Mouse (Mus musculus) Patski (cell line): ENCODE data around the gene Hamp. TPM values are rescaled to one million over a fixed set of nuclear protein-coding genes. Genes with fewer than 3 reads are reported as not detected.

Source experiments
- ATAC-seq: fragments of 100-300 bp; one replicate; pipeline ENCODE4 v1.8.0; 2021
- CTCF ChIA-PET: fragments of 350-600 bp; sonication (Branson Sonifier 250); formaldehyde crosslinking; loops from one replicate; lab custom pipeline; 2022; ENCODE audit warnings: inconsistent platforms; lab: Charles Lee
- POLR2A ChIA-PET: fragments of 350-600 bp; sonication (Branson Sonifier 250); formaldehyde crosslinking; loops from one replicate; lab custom pipeline; 2022; ENCODE audit warnings: antibody characterized with exemption, inconsistent platforms; lab: Charles Lee
- DNase-seq: peaks from one replicate; pipeline ENCODE4 v3.0.0-alpha.2; 2011; ENCODE audit warnings: low read depth, low spot score
- H3K27me3 ChIP-seq: fragments of 371-371 bp; one replicate; pipeline ENCODE4 v1.5.1; 2021
- CTCF ChIP-seq: fragments of 100-300 bp; IDR thresholded peaks from one replicate; pipeline ENCODE4 v1.5.1; 2021
- in situ Hi-C: fragments of 300-500 bp; cut with MboI; formaldehyde crosslinking; loops from 3 replicates; pipeline ENCODE4 v1.11.1; 2018; ENCODE audit warnings: low pct_unique_long_range_greater_than_20kb, mixed read lengths
- polyA plus RNA-seq: library from polyadenylated mRNA; unstranded; gene quantifications from one replicate; pipeline ENCODE4 v1.2.3, GENCODE M21; 2021

Hamp gene
- polyA plus RNA-seq, result not detected

DNA sequence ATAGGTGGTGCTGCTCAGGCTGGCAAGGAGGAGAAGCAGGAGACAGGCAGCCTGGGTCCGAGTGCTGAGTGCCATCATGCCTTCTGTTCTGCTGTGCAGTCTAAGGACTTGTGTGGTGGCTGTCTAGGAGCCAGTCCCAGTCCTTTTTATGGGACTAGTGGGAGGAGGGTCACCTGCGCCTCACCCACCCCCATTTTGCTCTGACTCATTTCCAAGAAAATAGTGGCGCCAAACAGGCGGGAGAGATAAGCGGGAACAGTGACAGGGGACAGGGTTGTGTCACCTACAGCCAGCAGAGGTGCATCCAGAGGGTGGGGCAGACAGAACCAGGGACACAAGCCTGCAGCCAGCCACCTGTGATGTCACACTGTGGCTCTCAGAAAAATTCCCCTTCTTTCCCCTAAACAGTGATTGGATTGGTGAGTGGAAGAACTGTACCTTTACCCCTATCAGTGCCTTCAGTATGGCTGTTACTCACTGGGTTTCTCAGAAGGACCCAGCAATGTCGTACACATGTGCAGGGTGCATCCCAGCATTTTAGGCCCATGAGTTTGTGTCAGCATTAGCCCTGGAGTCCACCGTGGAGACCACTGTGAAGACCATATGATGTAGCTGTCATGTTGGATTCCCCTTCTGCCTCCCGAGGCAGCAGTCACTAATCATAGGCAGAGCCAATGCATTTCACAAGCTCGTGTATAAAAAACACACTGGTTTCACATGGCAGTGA lies at the start of gene Hamp:
Gene Hamp (minus strand): TSS at position 124 of the 727 bp plus-strand sequence.
- ATAC-seq, result no peak
- POLR2A ChIA-PET, result interaction anchor here (0.9 kb wide), 1 partner anchor 20 kb away, joined by 4 read pairs; the partner anchor contains the start of gene Hamp2
- DNase-seq, result no peak
- TF ChIP-seq CTCF, result no peak
- in situ Hi-C loops, result no loop called here
- CTCF ChIA-PET, result no interaction called here
- no peaks in the 10 kb centered on the region for H3K27me3 ChIP-seq

DNA sequence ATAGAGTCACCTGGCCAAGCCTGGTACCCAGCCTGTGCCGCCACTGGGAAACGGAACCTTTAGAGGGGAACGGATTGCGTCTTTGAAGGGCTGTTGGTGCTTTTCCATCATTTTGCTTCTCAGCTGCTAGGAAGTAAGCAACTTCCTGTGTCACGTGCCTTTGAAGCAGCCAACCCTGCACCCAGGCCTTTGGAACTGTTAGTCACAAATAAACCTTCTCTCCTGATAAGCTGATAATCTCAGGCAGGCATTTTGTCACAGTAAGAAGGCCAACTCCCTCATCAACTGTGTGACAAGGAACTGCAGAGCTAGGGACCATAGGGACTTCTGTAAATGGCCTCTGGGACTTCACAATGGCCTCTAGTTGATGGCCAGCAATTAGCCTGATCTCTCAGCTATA lies 48.3 kb upstream of the Hamp start:
- DNase-seq (no peak), ATAC-seq (no peak)
- CTCF ChIA-PET, result interaction anchor here (1.2 kb wide), 1 partner anchor 18 kb away, joined by 3 read pairs; the partner anchor contains the start of gene Fam187b
- H3K27me3 ChIP-seq, result no peaks in the 10 kb centered on the region
- no peak for TF ChIP-seq CTCF
- in situ Hi-C loops, result no loop called here
- POLR2A ChIA-PET, result no interaction called here

DNA sequence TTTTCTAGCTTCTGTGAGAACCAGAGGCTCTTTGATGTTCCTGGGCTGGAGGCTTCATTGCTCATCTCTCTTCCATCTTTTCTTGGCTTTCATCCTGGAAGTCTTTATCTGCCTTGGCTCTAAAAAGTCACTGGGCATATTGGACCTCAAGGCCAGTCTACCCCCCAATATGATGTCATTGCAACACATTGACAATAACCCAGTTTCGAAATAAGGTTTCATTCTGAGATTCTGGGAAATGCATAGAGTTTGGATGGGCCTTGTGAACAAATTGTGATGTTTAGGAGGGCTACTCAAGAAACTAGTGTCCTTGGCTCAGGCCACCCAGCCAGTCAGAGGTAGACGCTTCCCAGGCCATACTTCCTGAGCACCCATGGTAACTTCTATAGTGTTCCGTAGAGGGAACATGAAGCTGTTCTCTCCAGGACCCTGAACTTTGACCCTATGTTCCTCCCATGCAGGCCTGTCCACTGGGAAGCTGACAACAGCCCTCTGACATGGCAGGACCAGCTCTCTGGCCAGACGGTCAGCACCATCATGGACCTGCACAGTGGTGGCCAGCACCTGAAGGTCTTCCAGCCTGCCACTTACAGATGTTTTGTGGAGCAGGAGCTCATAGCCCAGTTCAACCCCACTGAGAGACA lies 44.8 kb upstream of the Hamp start:
- H3K27me3 ChIP-seq, result no peaks in the 10 kb centered on the region
- TF ChIP-seq CTCF, result no peak
- DNase-seq, result no peak
- in situ Hi-C loops, result no loop called here
- ATAC-seq, result no peak
- POLR2A ChIA-PET, result interaction anchor here (0.6 kb wide), 1 partner anchor 11 kb away, joined by 3 read pairs; no protein-coding TSS in a partner anchor
- CTCF ChIA-PET, result no interaction called here

DNA sequence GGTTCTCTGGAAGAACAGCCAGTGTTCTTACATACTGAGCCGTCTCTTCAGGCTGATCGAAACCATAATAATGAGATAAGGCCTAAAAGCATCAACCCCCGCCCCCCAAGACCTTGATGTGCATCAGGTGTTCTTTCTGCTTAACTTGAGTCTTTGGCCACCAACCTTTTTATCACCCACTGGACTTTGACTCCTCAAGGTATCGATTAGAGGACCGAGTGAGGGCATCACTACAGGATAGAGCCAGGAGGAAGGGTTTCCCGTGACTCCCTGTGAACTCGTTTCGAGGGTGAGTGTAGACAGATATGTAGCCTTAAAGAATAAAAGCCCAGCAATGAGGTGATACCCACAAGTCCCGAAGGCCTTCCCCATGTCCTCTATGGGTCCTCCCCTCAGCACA lies 41.5 kb upstream of the Hamp start:
- ATAC-seq (no peak), DNase-seq (no peak)
- ChIA-PET POLR2A (no interaction called here), CTCF (no interaction called here)
- no peak for TF ChIP-seq CTCF
- in situ Hi-C loops, result no loop called here
- no peaks in the 10 kb centered on the region for H3K27me3 ChIP-seq

DNA sequence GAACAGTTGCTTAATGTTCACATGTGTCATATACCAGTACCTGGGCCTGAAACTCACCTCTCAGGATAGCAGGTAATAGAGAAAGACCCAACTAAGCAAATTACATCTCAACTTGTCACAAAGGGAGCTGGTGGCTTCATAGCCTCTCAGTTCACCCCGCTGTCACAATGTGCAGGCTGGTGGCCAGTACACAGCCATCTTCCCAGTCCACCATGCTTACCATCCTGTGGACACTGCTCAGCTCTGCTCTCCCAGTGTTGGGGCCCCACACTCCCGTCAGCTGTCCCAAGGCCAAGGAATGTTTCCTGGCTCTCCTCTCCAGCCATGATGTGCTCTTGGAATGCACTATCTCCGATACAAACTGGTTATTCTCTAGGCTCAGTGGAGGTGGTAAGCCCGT lies 37.9 kb upstream of the Hamp start:
- ATAC-seq (no peak), DNase-seq (no peak)
- no peak for TF ChIP-seq CTCF
- CTCF ChIA-PET, result no interaction called here
- POLR2A ChIA-PET, result no interaction called here
- in situ Hi-C loops, result no loop called here
- H3K27me3 ChIP-seq, result no peaks in the 10 kb centered on the region

DNA sequence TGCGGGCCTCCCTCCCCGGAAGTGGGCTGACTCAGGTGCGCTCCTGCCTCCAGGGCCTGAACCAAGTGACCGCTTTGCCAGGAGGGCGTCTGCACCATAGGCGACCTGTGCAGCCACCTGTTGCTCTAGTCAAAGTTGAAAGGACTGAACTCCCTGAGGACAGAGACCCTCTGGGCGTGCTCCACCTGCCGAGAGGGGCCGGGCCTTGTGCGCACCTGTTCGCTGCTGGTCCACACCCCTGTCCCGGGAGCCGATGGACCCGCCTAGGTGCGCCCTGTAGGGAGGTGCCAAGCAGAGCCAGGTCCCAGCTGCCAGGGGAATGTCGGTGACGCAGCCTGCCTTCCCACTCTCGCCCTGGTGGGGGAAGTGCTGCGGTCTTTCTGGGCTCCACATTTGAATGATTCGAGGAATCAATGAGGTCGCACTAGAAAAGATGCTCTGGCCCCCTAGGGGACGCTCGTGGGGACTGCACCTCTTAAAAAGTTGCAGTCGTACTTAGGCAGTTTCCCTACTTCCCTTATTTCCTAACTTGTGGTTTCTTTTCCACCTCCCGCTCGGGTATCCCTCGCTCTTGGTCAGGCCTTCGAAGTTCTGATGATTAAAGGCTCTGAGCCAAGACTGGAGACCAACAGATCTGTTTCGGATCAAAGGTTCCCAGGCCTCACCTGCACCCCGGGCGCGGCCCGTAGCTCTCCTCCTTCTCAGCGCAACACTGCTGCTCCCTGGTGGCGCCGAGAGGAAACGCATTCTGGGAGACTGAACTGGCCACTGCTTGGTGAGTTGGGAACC lies 29.9 kb upstream of the Hamp start, which contains the start of gene Fam187b:
Gene Fam187b (plus strand): TSS at position 290 of the 789 bp plus-strand sequence.
- DNase-seq, result peak; percentile 63
- ChIA-PET CTCF (interaction anchor here (0.6 to 1.6 kb wide), 6 partner anchors 8 to 100 kb away, joined by 3 to 7 read pairs (median 3); no protein-coding TSS in a partner anchor), POLR2A (interaction anchor here (0.7 kb wide), 1 partner anchor 17 kb away, joined by 3 read pairs; the partner anchor contains the start of gene Usf2)
- H3K27me3 ChIP-seq, result no peaks in the 10 kb centered on the region
- in situ Hi-C loops, result no loop called here
- TF ChIP-seq CTCF, result peak; percentile 98
- peak; percentile 90 for ATAC-seq

DNA sequence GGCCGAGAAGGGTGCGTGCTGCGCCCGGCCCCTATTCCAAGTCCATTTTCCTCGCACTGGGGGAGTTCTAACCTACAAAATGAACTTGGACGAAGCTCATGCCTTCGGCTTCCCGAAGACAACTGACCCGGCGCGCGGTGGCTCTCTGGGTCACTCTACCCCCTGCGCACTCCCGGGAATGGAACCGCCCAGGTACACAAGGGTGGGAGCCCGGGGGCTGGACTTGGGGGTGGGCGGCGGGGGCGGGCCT lies 29.3 kb upstream of the Hamp start, which contains the start of gene Lsr:
Gene Lsr (minus strand): TSS at position 214 of the 250 bp plus-strand sequence.
- CTCF ChIA-PET, result interaction anchor here (1.4 to 1.6 kb wide), 3 partner anchors 8 to 100 kb away, joined by 3 to 7 read pairs (median 5); no protein-coding TSS in a partner anchor
- no peak for TF ChIP-seq CTCF
- no peaks in the 10 kb centered on the region for H3K27me3 ChIP-seq
- DNase-seq, result no peak
- no peak for ATAC-seq
- POLR2A ChIA-PET, result interaction anchor here (0.7 kb wide), 1 partner anchor 16 kb away, joined by 3 read pairs; the partner anchor contains the start of gene Usf2
- in situ Hi-C loops, result no loop called here

DNA sequence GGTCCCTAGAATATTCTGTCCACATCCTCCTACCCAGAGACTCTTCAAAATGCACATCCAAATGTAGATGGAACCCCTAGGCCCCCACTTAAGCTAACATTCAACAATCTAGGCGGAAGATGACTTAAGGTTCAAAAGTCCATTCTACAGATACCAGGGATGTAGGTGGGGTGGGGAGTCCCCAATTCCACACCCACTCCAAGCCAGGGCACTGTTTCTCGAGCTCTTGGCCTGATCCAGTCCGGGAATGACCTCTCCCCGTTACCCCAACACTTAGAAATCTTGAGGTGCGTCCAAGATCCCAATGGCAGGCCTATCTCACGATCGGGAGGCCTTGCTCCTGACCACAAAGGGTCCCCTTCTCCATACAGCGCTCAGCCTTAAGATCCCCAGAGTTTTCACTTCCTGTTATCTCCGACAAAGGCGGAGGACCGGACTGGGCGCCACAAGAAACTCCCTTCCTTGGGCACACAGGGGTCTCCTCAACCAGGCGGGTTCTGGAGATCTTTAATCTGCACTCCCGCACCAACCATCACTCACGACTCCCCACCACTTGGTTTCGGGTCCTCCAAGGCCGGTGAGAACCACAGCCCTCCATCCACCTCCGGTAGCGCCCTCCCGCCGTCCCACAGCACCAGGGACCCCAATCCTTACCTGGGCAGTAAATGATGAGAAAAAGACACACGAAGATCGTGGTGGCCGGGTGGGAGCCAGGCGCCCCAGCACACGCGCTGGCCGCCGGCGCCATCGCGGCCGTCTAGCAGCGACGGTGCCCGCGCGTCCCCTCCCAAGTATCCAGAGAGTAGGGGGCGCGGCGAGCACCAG lies 28.8 kb upstream of the Hamp start:
- in situ Hi-C loops, result no loop called here
- no peak for TF ChIP-seq CTCF
- ATAC-seq, result no peak
- ChIA-PET CTCF (interaction anchor here (1.4 kb wide), 1 partner anchor 11 kb away, joined by 3 read pairs; no protein-coding TSS in a partner anchor), POLR2A (interaction anchor here (0.7 kb wide), 1 partner anchor 16 kb away, joined by 3 read pairs; the partner anchor contains the start of gene Usf2)
- no peak for DNase-seq
- H3K27me3 ChIP-seq, result no peaks in the 10 kb centered on the region

DNA sequence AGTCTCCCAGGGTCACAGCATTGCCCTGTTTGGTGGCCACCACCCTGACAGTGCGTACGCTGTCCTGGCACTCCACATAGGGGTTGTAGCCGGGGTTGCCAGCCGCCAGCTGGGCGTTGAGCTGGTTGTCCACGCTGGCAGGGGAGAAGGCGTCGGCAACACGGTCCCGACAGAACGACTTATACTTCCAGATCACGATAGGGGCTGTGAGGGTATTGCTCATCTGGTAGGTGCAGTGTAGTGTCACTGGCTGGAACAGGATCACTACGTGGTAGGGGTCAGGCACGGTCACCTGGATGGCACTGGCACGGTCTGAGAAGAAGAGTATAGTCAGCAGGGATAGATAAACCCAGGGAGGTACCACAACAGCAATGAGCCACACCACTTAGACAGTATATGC lies 28.1 kb upstream of the Hamp start:
- no peak for DNase-seq
- ATAC-seq, result no peak
- H3K27me3 ChIP-seq, result no peaks in the 10 kb centered on the region
- ChIA-PET CTCF (no interaction called here), POLR2A (no interaction called here)
- TF ChIP-seq CTCF, result no peak
- in situ Hi-C loops, result no loop called here
